Mouse (Mus musculus) natural killer cell, adult 2 months (primary cell): ENCODE measurements around the gene Zfp92.
"Not testable (repeated sequence)": the region's sequence is repeated elsewhere in the genome, so short reads cannot be mapped to it uniquely, and the experiment has no call there.

Experiments used
- DNase-seq, 2 experiments: peaks; one replicate each; pipeline ENCODE4 v3.0.0; 2022; ENCODE audit warnings: low spot score in 2 of 2

The Zfp92 gene

GRCm38 (mm10) chrX:73410880-73411517 is at the start of gene Zfp92:
Gene Zfp92 (plus strand): TSS chrX:73411096.
- DNase-seq, result no peak

GRCm38 (mm10) chrX:73363291-73363690 is 47.6 kb upstream of the Zfp92 start:
- no peak for DNase-seq

GRCm38 (mm10) chrX:73384419-73384818 is 26.5 kb upstream of the Zfp92 start:
- no peak for DNase-seq

- no peak for DNase-seq
Observed at GRCm38 (mm10) chrX:73384924-73385323, 26.0 kb upstream of the Zfp92 start.

DNA sequence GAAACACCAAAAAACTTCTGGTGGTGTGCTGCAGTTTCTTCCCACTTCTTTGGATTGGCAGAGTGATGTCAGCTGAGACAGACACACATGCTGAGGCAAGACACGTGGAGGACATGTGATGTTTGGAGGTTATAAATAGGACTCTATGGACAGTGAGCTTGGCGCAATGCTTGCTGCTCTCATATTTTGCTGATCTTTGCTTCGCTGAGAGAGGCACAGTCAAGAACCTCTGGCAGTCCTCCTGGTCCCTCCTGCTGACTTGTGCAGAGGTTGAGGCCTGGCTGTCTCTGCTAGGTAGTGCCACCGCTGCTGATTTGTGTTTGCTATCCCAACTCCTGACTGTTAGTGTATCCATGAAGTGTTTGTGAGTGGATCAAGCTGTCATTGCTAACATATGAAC is 19.4 kb upstream of the Zfp92 start:
- DNase-seq, result no peak

DNA sequence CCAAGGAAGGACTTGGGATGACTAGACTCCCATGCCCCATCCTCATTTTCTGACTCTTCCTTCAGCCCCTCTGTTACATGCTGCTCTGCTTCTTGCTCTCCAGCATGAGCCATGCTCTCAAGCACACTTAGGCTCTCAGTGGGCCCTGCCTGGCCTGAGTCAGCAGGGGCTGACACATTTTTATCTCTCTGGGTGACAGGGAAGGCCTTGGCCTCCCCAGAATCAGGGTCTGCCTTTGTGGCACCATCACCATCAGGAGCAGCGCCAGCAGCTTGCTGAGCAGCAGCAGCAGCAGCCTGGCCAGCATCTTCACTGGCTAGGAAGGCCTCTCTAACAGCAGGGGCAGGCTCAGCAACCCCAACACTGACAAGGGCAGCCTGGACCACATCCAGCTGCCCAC is 14.4 kb upstream of the Zfp92 start:
- DNase-seq, result no peak

- not testable (repeated sequence) for DNase-seq
Observed at GRCm38 (mm10) chrX:73398636-73399035, 12.3 kb upstream of the Zfp92 start, which contains the start of gene Gm18336. Gene Gm18336 (minus strand): TSS chrX:73398736.

DNA sequence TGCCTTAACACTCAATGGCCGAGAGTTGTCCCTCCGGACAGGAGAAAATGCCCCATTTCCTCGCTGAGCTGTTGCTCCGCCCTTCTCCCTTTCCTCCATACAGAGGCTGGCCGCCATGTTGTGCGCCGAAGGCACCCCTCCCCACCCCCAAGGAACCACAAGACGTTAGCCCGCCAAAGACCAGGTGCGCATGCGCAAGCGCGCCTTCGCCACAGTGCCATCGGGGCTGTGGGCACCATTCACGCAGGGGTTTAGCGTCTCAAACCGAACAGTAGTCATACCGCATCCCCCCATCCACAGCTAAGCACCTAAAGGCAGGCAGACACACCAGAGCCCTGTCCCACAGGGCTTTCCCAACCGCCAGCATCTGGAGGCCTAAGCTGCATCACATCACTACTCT is 9.9 kb upstream of the Zfp92 start:
- no peak for DNase-seq

- DNase-seq, result no peak
Observed at GRCm38 (mm10) chrX:73401616-73402015, 9.3 kb upstream of the Zfp92 start.

GRCm38 (mm10) chrX:73412767-73413166 is 1.9 kb downstream of the Zfp92 start:
- no peak for DNase-seq

- DNase-seq, result no peak
Observed at GRCm38 (mm10) chrX:73430036-73430435, 19.1 kb downstream of the Zfp92 start.

GRCm38 (mm10) chrX:73432850-73433249 is 22.0 kb downstream of the Zfp92 start:
- DNase-seq, result no peak

DNA sequence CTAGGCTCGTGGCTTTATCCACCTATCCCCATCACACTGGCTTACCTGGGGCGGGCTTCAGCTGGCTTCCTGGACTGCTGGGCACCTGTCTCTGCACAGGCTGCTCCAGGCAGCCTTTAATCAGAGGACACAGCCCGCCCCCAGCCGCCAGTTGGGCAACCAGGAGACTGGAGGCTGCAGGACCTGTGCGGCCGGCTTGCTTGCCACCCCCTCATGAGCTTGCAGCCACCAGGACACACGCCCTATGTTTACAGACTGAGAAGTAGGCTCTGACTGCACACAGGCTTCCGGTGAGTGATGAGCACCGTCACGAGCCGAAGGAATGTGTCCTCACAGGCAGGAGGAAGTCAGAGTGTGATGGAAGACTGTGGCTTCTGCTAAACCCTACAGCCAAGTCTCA is 24.4 kb downstream of the Zfp92 start, which contains the start of gene Trex2:
Trex2 (minus strand) TSS at position 93 of the 400 bp plus-strand sequence.
- DNase-seq, result no peak

GRCm38 (mm10) chrX:73441428-73441827 is 30.5 kb downstream of the Zfp92 start:
- no peak for DNase-seq

GRCm38 (mm10) chrX:73451949-73452348 is 41.1 kb downstream of the Zfp92 start:
- peak in 1 of 2 experiments; percentile 38 for DNase-seq

GRCm38 (mm10) chrX:73458877-73459392 is 48.0 kb downstream of the Zfp92 start, which contains the start of gene Haus7:
Gene Haus7 (minus strand): TSS chrX:73459044.
- DNase-seq, result peak; percentile 89 to 92

DNA sequence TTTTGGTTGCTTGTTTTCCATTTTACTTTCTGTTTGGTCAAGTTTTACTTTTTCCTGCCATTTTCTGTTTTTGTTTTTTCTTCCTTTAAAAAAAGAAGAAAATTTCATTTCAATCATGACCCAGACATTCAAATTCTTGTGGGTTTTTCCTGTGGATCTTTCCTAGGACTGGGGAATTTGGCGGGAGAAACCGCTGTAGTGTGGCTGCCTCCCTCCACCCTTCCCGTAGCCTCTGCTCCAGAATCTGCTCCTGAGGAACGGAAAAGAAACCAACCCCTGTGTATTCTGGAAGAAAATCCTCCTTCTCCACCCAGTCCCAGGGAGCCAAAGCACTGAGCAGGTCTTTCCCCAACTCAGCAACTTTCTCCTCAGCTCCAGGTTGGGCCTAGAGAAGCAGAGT is 49.9 kb downstream of the Zfp92 start:
- DNase-seq, result no peak

- no peak for DNase-seq
Observed at GRCm38 (mm10) chrX:73465483-73466186, 54.7 kb downstream of the Zfp92 start.

- DNase-seq, result no peak
Observed at GRCm38 (mm10) chrX:73467446-73468241, 56.7 kb downstream of the Zfp92 start.

GRCm38 (mm10) chrX:73468330-73468729 is 57.4 kb downstream of the Zfp92 start:
- DNase-seq, result no peak

DNA sequence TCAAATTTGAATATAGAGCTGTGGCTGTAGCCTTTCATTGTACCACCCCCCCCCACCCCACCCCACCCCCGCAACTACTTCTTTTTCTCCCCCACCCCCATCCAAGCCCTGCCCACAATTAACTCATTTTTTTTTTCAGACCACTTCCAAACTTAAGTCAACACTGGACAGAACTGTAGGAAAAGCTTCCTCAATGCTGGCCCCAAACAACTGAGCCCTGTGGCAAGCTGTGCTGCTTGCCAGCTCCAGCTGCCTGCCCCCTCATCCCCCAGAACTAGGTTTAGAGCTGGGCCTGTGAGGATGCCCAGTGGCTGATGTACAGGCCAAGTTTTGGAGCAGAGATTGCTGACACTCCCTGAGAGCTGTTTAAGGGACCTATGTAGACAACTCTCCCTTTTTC is 57.9 kb downstream of the Zfp92 start:
- DNase-seq, result no peak

DNA sequence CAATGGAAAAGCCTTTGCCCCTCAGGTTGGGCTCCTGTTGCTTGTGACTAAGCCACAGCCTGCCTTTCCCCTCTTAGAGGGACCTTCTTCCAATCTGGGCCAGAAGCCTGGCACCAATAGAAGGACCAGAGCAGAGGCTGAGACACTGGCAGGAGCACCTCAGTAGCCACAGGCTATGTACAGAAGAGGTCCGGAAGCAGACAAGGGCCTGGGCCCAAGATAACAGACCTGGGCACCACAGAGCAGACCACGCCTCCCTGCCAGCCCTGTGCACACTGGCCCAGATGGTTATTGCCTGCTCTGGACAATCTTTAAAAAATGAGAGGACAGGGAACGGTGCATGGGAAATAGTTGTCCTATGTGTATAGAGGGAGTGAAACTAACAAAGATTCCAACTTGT is 60.9 kb downstream of the Zfp92 start:
- DNase-seq, result no peak
